8 mouse cellular contexts compared by ENCODE assay signal in the genomic region with DNA sequence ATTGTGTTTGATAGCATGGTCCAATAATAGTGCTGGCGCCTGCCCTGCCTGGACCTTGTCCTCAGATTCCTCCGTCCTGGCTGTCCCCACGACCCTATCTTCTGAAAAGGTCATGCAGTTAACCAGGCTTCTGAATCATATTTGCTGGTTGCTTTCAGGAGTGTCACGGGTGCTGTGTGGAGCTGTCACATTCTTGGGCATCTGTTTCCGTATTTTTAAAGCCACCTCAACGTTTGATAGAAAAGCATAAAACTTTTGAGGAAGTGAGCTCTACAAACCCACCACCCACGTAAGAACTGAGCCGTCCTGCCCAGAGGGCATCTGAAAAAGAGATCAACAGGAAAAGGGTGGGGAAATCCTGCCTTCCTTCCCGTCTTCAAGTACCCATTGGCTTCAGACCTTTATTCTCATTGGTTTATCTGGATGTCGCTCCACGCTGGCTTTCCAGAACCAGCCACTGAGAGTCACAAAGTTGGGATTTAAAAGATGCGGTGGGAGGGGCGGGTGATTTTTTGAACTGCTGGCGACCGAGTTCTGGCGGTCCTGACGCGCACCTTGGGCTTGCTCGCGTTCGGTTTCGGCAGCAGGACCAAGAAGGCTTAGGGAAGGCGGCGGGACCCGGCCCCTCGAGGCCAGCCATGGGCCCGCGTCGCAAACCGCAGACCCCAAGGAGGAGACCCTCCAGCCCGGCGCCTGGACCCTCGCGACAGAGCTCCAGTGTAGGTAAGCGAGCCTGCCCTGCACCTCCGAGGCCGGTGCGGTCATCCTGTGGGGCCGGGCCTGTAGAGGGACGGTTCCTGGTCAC. TPM values are rescaled to one million over a fixed set of nuclear protein-coding genes. Genes with fewer than 3 reads are reported as not detected.
DNase-seq lines count a peak whose midpoint lies in the region; ATAC-seq and TF ChIP-seq lines count a peak whose summit lies in the region.

A gene (plus strand): TSS at position 387 of the 805 bp plus-strand sequence.

- H3K36me3 ChIP-seq in forebrain, embryonic 10.5 days (replicated peaks) = peaks cover 38% of the 10 kb centered on the region
- 0 out of 2 replicates have a peak, but pooled peaks cover 4% of the 10 kb centered on the region for H3K36me3 ChIP-seq in heart, embryonic 15.5 days
- peaks cover 33% of the 10 kb centered on the region for H3K36me3 ChIP-seq in liver, embryonic 14.5 days (replicated peaks; ENCODE audit: control insufficient read depth, insufficient read depth, low read depth)
- peaks cover 2% of the 10 kb centered on the region; the same call in 1 of the 2 replicates for H3K36me3 ChIP-seq in neural tube, embryonic 11.5 days (ENCODE audit: control insufficient read depth, insufficient read depth, low read length)
- H3K36me3 ChIP-seq in stomach, postnatal 0 days (ENCODE audit: control insufficient read depth, insufficient read depth, low read length) = no peaks in the 10 kb centered on the region

- peak within 1 kb of the TSS; percentile 81 for H3K9ac ChIP-seq in heart, embryonic 15.5 days
- H3K9ac ChIP-seq in liver, embryonic 14.5 days (replicated peaks) = peak within 1 kb of the TSS; percentile 98
- peak within 1 kb of the TSS; percentile 87 for H3K9ac ChIP-seq in neural tube, embryonic 11.5 days (ENCODE audit: low read length)
- peak within 1 kb of the TSS; percentile 79 for H3K9ac ChIP-seq in stomach, postnatal 0 days (ENCODE audit: low read length)

- peak within 1 kb of the TSS; percentile 80 for H3K4me2 ChIP-seq in heart, embryonic 15.5 days
- H3K4me2 ChIP-seq in liver, embryonic 14.5 days (ENCODE audit: low read depth) = peak within 1 kb of the TSS; percentile 82
- peak within 1 kb of the TSS; percentile 62 for H3K4me2 ChIP-seq in neural tube, embryonic 11.5 days (ENCODE audit: low read depth)
- peak within 1 kb of the TSS; percentile 94 for H3K4me2 ChIP-seq in stomach, postnatal 0 days (replicated peaks; ENCODE audit: low read depth)

- ATAC-seq in heart, embryonic 15.5 days (replicated peaks; ENCODE audit: insufficient number of reproducible peaks, insufficient read depth, low FRiP score, low read depth) = peak; percentile 93
- ATAC-seq in liver, embryonic 14.5 days (ENCODE audit: insufficient read depth) = peak; percentile 93
- peak; percentile 95 for ATAC-seq in neural tube, embryonic 11.5 days (ENCODE audit: insufficient read depth, low FRiP score, low TSS enrichment)
- peak; percentile 94 for ATAC-seq in stomach, postnatal 0 days (ENCODE audit: low FRiP score, low TSS enrichment)

- TF ChIP-seq CTCF in liver, embryonic 14.5 days (IDR thresholded peaks at IDR 0.05; ENCODE audit: low read depth) = no peak
- no peak for TF ChIP-seq CTCF in stomach, postnatal 0 days (IDR thresholded peaks at IDR 0.05; ENCODE audit: low read depth)

- peak; percentile 87 to 91 for DNase-seq in CD8-positive naive resting alpha-beta T cell, adult 2 months (ENCODE audit: low read depth in 2 of 2, low spot score in 2 of 2)
- DNase-seq in c-Kit-positive CD71-negative TER-119-negative erythroid progenitor cells, embryonic 14.5 days (ENCODE audit: low read depth) = peak; percentile 90
- DNase-seq in forebrain, embryonic 10.5 days (ENCODE audit: extremely low spot score, low spot score) = peak; percentile 89
- peak; percentile 95 for DNase-seq in kidney, postnatal 25 days
- DNase-seq in liver, embryonic 14.5 days (ENCODE audit: low read depth in 3 of 3, low spot score in 3 of 3) = peak; percentile 95 to 97 (median 95)
- peak; percentile 86 for DNase-seq in neural tube, embryonic 11.5 days (ENCODE audit: low spot score)
- DNase-seq in stomach, postnatal 0 days (ENCODE audit: low spot score) = peak; percentile 89

- TF ChIP-seq EP300 in liver, embryonic 14.5 days (IDR thresholded peaks at IDR 0.05; ENCODE audit: low read depth) = no peak
- TF ChIP-seq EP300 in stomach, postnatal 0 days (optimal IDR thresholded peaks at IDR 0.05) = no peak

- H3K4me3 ChIP-seq in forebrain, embryonic 10.5 days = peak within 1 kb of the TSS; percentile 89
- H3K4me3 ChIP-seq in heart, embryonic 15.5 days = peak within 1 kb of the TSS; percentile 94
- H3K4me3 ChIP-seq in liver, embryonic 14.5 days (ENCODE audit: insufficient read depth in 1 of 2, low read depth in 2 of 2, low read length in 2 of 2) = peak within 1 kb of the TSS; percentile 97 to 98
- peak within 1 kb of the TSS; percentile 85 for H3K4me3 ChIP-seq in neural tube, embryonic 11.5 days (ENCODE audit: low read depth, low read length)
- peak within 1 kb of the TSS; percentile 86 for H3K4me3 ChIP-seq in stomach, postnatal 0 days (ENCODE audit: low read depth, low read length)

- H3K27me3 ChIP-seq in forebrain, embryonic 10.5 days (ENCODE audit: poor library complexity, severe bottlenecking) = no peaks in the 10 kb centered on the region
- H3K27me3 ChIP-seq in heart, embryonic 15.5 days = no peaks in the 10 kb centered on the region
- H3K27me3 ChIP-seq in liver, embryonic 14.5 days (ENCODE audit: control insufficient read depth, insufficient read depth, low read length) = no peaks in the 10 kb centered on the region
- no peaks in the 10 kb centered on the region for H3K27me3 ChIP-seq in neural tube, embryonic 11.5 days (ENCODE audit: control insufficient read depth, insufficient read depth, low read length)
- no peaks in the 10 kb centered on the region for H3K27me3 ChIP-seq in stomach, postnatal 0 days (ENCODE audit: control insufficient read depth, insufficient read depth, low read length)

- no peaks in the 10 kb centered on the region for H3K9me3 ChIP-seq in forebrain, embryonic 10.5 days
- no peaks in the 10 kb centered on the region for H3K9me3 ChIP-seq in heart, embryonic 15.5 days (replicated peaks)
- no peaks in the 10 kb centered on the region for H3K9me3 ChIP-seq in liver, embryonic 14.5 days (ENCODE audit: control insufficient read depth, low read length)
- no peaks in the 10 kb centered on the region for H3K9me3 ChIP-seq in neural tube, embryonic 11.5 days (ENCODE audit: control insufficient read depth, low read length)
- H3K9me3 ChIP-seq in stomach, postnatal 0 days (ENCODE audit: control insufficient read depth, low read length) = no peaks in the 10 kb centered on the region

- under 1% methylated on average over 40 of the region's 40 CpGs for WGBS in forebrain, embryonic 10.5 days
- WGBS in heart, embryonic 15.5 days = under 1% methylated on average over 40 of the region's 40 CpGs
- WGBS in liver, embryonic 14.5 days (ENCODE audit: insufficient replicate concordance) = under 1% methylated on average over 40 of the region's 40 CpGs
- WGBS in neural tube, embryonic 11.5 days = under 1% methylated on average over 40 of the region's 40 CpGs
- WGBS in stomach, postnatal 0 days = 1% methylated on average over 40 of the region's 40 CpGs

- H3K27ac ChIP-seq in forebrain, embryonic 10.5 days = peak within 1 kb of the TSS; percentile 97
- peak within 1 kb of the TSS; percentile 94 for H3K27ac ChIP-seq in heart, embryonic 15.5 days
- H3K27ac ChIP-seq in liver, embryonic 14.5 days = peak within 1 kb of the TSS; percentile 78
- H3K27ac ChIP-seq in neural tube, embryonic 11.5 days (ENCODE audit: low read depth, low read length) = no peak within 1 kb of the TSS; the same call in 1 of the 2 replicates
- peak within 1 kb of the TSS; percentile 85 for H3K27ac ChIP-seq in stomach, postnatal 0 days (replicated peaks)

- peaks cover 31% of the 10 kb centered on the region for H3K4me1 ChIP-seq in forebrain, embryonic 10.5 days
- peaks cover 27% of the 10 kb centered on the region for H3K4me1 ChIP-seq in heart, embryonic 15.5 days (replicated peaks)
- H3K4me1 ChIP-seq in liver, embryonic 14.5 days (replicated peaks; ENCODE audit: control insufficient read depth in 2 of 2, insufficient read depth in 2 of 2, low read length in 1 of 2) = peaks cover 16 to 27% of the 10 kb centered on the region in 2 experiments
- peaks cover 3% of the 10 kb centered on the region; the same call in 1 of the 2 replicates for H3K4me1 ChIP-seq in neural tube, embryonic 11.5 days (ENCODE audit: control insufficient read depth, insufficient read depth, low read length)
- H3K4me1 ChIP-seq in stomach, postnatal 0 days (replicated peaks; ENCODE audit: control insufficient read depth, insufficient read depth) = no peaks in the 10 kb centered on the region

RNA-seq across cellular contexts. Expression of the gene that starts here (rescaled TPM):
- polyA plus RNA-seq in forebrain, embryonic 10.5 days (2016; fragmentation: Nextera tagmentation; extraction: Ambion mirVana) = 439 and 473 TPM in 2 replicates
- 210 and 218 TPM in 2 replicates for polyA plus RNA-seq in heart, embryonic 15.5 days (2015; fragmentation: Nextera tagmentation; extraction: Ambion mirVana)
- 116 and 122 TPM in 2 replicates for polyA plus RNA-seq in liver, embryonic 14.5 days (2012; rRNA removed)
- 209 and 236 TPM in 2 replicates for polyA plus RNA-seq in liver, embryonic 14.5 days (2014; fragmentation: Nextera tagmentation; extraction: Ambion mirVana)
- polyA plus RNA-seq in neural tube, embryonic 11.5 days (2014; fragmentation: Nextera tagmentation; extraction: Ambion mirVana) = 335 and 359 TPM in 2 replicates
- 58.1 and 79.9 TPM in 2 replicates for polyA plus RNA-seq in stomach, postnatal 0 days (2015; fragmentation: Nextera tagmentation; extraction: Ambion mirVana)
